Mouse (Mus musculus): ENCODE measurements at regions not wholly inside any gene's neighbourhood (a gene's known extent, or its start where the extent isn't known, plus 50 kb on each side); places are given as distances from the start of the nearest gene placed in this dataset.

DNA sequence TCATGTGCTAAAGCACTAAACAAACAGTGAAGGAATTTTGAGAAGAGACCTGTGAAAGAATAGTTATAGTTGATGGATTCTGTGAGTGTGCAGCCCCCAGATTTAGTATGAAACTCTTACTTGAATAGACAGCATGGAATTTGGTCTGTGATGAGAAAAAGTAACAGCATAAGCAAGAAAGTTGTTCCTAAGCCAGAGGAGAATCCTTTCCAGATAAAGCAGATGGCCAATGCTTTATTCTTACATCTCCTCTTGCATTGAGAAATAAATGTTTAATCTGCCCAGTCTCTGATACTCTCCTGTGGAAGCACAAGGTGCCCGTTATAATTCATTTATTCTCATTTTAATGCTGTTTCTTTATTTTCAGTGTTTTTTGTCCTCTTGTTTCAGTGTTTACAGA, 263.5 kb downstream of the Tecrl start:
- no peak overlapping the region for H3K4me2 ChIP-seq (replicated peaks)
- ATAC-seq: no peak
- no peaks in the 10 kb centered on the region for H3K27me3 ChIP-seq
- H3K27ac ChIP-seq: no peak overlapping the region
- no peak overlapping the region for H3K9ac ChIP-seq (replicated peaks)
- WGBS: 84% methylated on average over 1 of the region's 1 CpGs
- H3K4me3 ChIP-seq (replicated peaks): no peak overlapping the region
- no peaks in the 10 kb centered on the region for H3K36me3 ChIP-seq
- no peaks in the 10 kb centered on the region for H3K4me1 ChIP-seq (replicated peaks)
- H3K9me3 ChIP-seq: no peaks in the 10 kb centered on the region

DNA sequence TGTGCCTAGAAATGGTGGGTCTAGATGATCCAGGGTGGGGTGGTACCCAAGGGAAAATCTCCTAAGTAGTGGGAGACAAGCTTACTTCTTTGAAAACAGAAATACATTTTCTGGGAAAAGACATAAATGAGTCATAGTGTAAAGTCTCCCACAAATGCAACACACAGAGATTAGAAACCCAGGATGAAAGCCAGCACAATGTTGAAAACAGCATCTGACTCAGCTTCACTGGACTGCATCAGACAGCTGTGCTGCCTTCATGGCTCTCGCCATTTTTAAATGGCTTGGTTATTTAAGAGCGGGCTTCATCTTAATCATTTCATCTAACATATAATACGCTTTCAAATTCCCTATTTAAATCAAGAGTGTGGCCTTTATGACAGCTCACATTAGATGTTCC, 300.2 kb downstream of the Tecrl start:
- H3K27me3 ChIP-seq: no peaks in the 10 kb centered on the region
- H3K4me1 ChIP-seq (replicated peaks): no peaks in the 10 kb centered on the region
- no peaks in the 10 kb centered on the region for H3K9me3 ChIP-seq
- no peaks in the 10 kb centered on the region for H3K36me3 ChIP-seq
- no peak overlapping the region for H3K4me3 ChIP-seq (replicated peaks)
- 88% methylated on average over 3 of the region's 3 CpGs for WGBS
- no peak overlapping the region for H3K27ac ChIP-seq
- H3K9ac ChIP-seq (replicated peaks): no peak overlapping the region
- no peak overlapping the region for H3K4me2 ChIP-seq (replicated peaks)
- ATAC-seq: no peak

DNA sequence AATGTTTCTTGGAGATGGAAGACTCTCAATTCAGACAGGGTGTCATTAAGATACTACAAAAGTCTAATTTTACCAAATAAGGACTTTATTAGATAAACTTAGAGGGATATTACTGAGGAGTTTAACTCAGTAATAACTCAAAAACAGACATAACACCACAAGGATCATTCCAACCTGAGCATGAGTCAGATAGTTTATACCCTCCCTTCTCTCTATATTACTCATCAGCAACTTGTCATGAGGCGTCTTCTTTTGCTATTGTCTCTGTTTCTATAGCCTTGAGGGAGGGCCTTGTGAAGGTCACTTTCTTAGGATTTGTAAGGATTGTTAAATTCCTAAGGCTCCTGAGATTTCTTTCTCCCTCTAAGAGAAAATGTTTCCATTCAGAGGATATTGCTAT, 307.8 kb downstream of the Tecrl start:
- Histone ChIP-seq H3K27ac (no peak overlapping the region), H3K4me1 (replicated peaks) (no peaks in the 10 kb centered on the region), H3K9me3 (no peaks in the 10 kb centered on the region), H3K27me3 (no peaks in the 10 kb centered on the region), H3K9ac (replicated peaks) (no peak overlapping the region), H3K36me3 (no peaks in the 10 kb centered on the region), H3K4me3 (replicated peaks) (no peak overlapping the region), H3K4me2 (replicated peaks) (no peak overlapping the region)
- ATAC-seq: no peak
- WGBS: 81% methylated on average over 1 of the region's 1 CpGs

DNA sequence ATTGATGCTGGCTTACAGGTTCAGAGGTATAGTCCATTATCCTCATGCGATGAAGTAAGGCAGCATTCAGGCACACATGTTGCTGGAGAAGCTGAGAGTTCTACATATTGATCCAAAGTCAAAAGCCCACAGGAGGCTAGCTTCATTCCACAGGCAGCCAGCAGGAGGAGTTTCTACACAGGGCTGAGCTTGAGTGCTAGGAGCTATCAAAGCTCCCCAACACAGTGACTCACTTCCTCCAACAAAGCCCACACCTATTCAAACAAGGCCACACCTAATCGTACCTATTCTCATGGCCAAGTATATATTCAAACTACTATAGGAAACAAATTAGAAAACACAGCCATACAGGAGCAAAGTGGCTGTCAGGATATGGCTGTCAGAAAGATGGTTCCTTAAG, 325.3 kb downstream of the Tecrl start:
- no peaks in the 10 kb centered on the region for H3K4me1 ChIP-seq (replicated peaks)
- no peak overlapping the region for H3K4me2 ChIP-seq (replicated peaks)
- H3K27ac ChIP-seq: no peak overlapping the region
- no peak overlapping the region for H3K4me3 ChIP-seq (replicated peaks)
- WGBS: 91% methylated on average over 2 of the region's 2 CpGs
- H3K9ac ChIP-seq (replicated peaks): no peak overlapping the region
- no peaks in the 10 kb centered on the region for H3K36me3 ChIP-seq
- H3K9me3 ChIP-seq: no peaks in the 10 kb centered on the region
- no peak for ATAC-seq
- no peaks in the 10 kb centered on the region for H3K27me3 ChIP-seq

DNA sequence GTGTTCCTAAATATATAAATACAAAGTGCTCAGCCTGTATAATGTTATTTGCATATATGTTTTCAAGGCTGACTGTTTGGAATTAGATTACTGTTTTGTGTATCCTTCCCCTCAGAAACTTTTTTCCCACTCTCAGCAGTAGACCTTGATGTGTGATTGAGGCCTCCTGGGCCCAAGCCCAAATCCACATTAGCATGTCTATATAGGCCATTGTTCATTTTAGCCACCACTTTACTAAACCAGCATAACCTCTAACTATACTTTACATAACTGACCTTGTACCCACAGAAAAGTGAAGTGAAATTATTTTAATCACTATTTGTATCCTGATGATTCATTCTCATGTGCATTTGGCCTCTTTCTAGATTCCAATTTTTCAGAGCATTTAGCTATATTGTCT, 349.0 kb downstream of the Tecrl start:
- H3K4me3 ChIP-seq (replicated peaks): no peak overlapping the region
- no peak for ATAC-seq
- no peaks in the 10 kb centered on the region for H3K36me3 ChIP-seq
- no peaks in the 10 kb centered on the region for H3K4me1 ChIP-seq (replicated peaks)
- H3K27me3 ChIP-seq: no peaks in the 10 kb centered on the region
- no peak overlapping the region for H3K27ac ChIP-seq
- H3K4me2 ChIP-seq (replicated peaks): no peak overlapping the region
- no peaks in the 10 kb centered on the region for H3K9me3 ChIP-seq
- no peak overlapping the region for H3K9ac ChIP-seq (replicated peaks)

DNA sequence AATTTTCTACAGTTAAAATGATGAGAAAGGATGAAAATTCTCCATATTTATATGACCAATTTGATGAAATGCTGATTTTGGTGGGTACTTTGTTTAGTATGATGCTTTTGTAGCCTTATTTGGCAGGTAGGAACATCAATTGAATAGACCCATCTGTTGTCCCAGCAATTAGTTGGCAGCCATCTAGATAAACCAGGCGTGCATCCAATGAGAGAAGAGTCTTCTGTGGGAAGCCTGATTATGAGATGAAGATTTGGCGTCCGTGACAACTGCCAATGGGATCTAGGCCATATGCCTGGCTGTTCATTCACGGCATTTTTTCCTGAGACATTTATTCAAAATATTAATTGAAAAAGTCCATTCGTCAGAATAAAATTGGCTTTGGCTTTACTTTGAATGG, 365.9 kb downstream of the Tecrl start:
- no peak overlapping the region for H3K27ac ChIP-seq
- no peak overlapping the region for H3K4me2 ChIP-seq (replicated peaks)
- H3K4me3 ChIP-seq (replicated peaks): no peak overlapping the region
- 74% methylated on average over 5 of the region's 5 CpGs for WGBS
- ATAC-seq: peak; percentile 63; the same call in 1 of the 2 replicates
- H3K9ac ChIP-seq (replicated peaks): no peak overlapping the region
- no peaks in the 10 kb centered on the region for H3K36me3 ChIP-seq
- H3K27me3 ChIP-seq: no peaks in the 10 kb centered on the region
- H3K9me3 ChIP-seq: no peaks in the 10 kb centered on the region
- no peaks in the 10 kb centered on the region for H3K4me1 ChIP-seq (replicated peaks)

DNA sequence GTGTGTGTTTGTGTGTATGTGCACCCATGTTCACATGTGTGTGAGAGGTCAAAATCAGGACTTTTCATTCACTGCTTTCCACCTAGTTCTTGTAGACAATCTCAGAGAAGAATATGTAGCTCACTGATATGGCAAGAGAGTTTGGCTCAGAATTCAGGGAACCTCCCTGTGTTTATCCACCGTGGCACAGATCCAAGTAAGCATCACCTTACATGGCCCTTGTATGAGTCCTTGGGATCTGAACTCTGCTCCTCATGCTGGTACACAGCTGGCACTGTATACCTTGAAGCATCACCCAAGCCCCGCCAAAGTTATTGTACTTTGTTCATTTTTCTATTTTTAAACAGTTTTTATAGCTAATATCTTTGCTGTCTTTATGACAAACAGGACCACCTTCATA, 385.7 kb downstream of the Tecrl start:
- WGBS: 94% methylated on average over 2 of the region's 2 CpGs

DNA sequence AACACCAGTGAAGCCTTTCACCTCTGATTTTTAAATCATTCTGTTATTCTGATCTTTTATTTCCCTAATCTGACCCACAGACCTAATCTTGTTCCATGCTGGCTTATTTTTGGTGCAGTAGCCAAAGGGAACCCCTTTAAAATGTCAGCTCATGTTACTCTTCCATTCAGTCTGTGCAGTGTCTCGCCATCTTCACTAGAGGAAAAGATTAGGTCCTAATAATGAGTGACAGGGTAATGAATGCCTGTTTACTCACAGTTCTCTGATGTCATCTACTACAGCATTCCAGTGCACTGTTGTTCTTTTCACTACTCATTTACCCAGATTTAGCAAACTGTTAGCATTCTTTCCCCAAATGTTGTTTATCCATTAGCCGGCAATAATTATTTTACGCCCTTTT, 388.2 kb downstream of the Tecrl start:
- Histone ChIP-seq H3K27me3 (no peaks in the 10 kb centered on the region), H3K36me3 (no peaks in the 10 kb centered on the region), H3K4me2 (replicated peaks) (no peak overlapping the region), H3K9me3 (no peaks in the 10 kb centered on the region), H3K4me3 (replicated peaks) (no peak overlapping the region), H3K9ac (replicated peaks) (no peak overlapping the region), H3K4me1 (replicated peaks) (0 out of 2 replicates have a peak, but pooled peaks cover 9% of the 10 kb centered on the region), H3K27ac (no peak overlapping the region)
- WGBS: 28% methylated on average over 3 of the region's 3 CpGs
- ATAC-seq: peak; percentile 85

More for the DNA sequence above, 385.7 kb downstream of the Tecrl start:
- no peak overlapping the region for H3K9ac ChIP-seq (replicated peaks)
- H3K9me3 ChIP-seq: no peaks in the 10 kb centered on the region
- no peak for ATAC-seq
- 0 out of 2 replicates have a peak, but pooled peaks cover 7% of the 10 kb centered on the region for H3K4me1 ChIP-seq (replicated peaks)
- no peak overlapping the region for H3K4me2 ChIP-seq (replicated peaks)
- no peaks in the 10 kb centered on the region for H3K36me3 ChIP-seq
- H3K4me3 ChIP-seq (replicated peaks): no peak overlapping the region
- H3K27ac ChIP-seq: no peak overlapping the region
- no peaks in the 10 kb centered on the region for H3K27me3 ChIP-seq

DNA sequence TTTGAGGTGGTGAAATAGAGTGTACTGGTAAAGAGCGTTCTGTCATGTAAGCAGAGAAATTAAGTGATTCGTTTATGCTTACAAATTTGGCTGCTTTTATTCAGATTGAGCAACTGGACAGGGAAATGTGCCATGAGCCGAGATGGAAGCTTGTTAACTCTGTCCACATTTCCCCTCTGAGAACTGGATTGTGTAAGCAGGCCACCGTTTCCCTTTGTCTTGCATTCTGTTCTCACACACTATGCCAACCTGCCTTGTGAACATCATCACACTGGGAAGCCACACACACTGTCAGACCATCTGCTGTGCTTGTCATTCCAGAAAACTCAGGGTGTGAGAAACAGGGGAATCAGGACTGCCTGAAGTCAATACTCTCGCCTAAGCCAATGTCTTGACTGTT, 388.8 kb downstream of the Tecrl start:
- peak; percentile 92 for ATAC-seq
- H3K9me3 ChIP-seq: no peaks in the 10 kb centered on the region
- 0 out of 2 replicates have a peak, but pooled peaks cover 9% of the 10 kb centered on the region for H3K4me1 ChIP-seq (replicated peaks)
- H3K9ac ChIP-seq (replicated peaks): no peak overlapping the region
- 23% methylated on average over 5 of the region's 5 CpGs for WGBS
- no peaks in the 10 kb centered on the region for H3K36me3 ChIP-seq
- no peak overlapping the region for H3K27ac ChIP-seq
- H3K4me2 ChIP-seq (replicated peaks): no peak overlapping the region
- H3K27me3 ChIP-seq: no peaks in the 10 kb centered on the region
- no peak overlapping the region for H3K4me3 ChIP-seq (replicated peaks)

DNA sequence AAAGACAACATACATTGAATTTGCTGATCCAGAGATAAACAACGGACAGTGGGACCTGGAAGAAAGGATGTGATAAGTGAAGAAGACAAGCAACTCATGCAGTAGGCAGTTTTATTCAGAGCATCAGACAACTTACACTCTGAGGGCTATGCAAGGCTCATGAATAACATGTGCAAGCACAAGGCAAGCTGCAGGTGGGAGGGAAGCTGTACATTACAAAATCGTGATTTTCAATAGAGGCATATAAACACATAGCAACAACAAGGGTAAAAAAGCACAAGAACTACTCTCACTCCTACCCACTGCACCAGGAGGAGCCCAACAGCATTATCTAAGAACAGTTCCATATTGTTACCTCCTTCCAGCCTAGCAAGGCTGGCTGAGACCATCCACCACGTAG, 390.5 kb downstream of the Tecrl start:
- no peak overlapping the region for H3K27ac ChIP-seq
- H3K4me2 ChIP-seq (replicated peaks): no peak overlapping the region
- no peak overlapping the region for H3K4me3 ChIP-seq (replicated peaks)
- no peaks in the 10 kb centered on the region for H3K36me3 ChIP-seq
- H3K9me3 ChIP-seq: no peaks in the 10 kb centered on the region
- H3K27me3 ChIP-seq: no peaks in the 10 kb centered on the region
- no peak for ATAC-seq
- 66% methylated on average over 3 of the region's 3 CpGs for WGBS
- 0 out of 2 replicates have a peak, but pooled peaks cover 9% of the 10 kb centered on the region for H3K4me1 ChIP-seq (replicated peaks)
- no peak overlapping the region for H3K9ac ChIP-seq (replicated peaks)

DNA sequence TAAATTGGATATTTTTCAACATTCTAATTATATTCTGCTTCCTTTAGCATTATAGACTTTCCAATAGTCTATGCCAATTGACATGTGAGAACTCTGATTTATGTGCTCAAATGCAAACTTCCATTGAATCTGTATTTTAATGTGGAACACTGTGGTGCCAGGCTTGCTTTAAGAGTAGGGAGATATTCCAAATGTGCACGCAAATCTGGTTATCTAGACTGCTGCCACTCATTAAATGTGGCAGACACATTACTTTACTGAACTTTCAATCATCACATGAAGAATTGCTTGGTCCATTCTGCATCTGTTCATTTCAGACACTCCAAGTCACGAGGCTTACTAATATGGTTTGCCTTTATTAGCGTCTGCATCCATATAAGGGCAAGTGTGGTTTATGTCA, 399.0 kb downstream of the Tecrl start:
- no peak for ATAC-seq
- WGBS: 89% methylated on average over 3 of the region's 3 CpGs

DNA sequence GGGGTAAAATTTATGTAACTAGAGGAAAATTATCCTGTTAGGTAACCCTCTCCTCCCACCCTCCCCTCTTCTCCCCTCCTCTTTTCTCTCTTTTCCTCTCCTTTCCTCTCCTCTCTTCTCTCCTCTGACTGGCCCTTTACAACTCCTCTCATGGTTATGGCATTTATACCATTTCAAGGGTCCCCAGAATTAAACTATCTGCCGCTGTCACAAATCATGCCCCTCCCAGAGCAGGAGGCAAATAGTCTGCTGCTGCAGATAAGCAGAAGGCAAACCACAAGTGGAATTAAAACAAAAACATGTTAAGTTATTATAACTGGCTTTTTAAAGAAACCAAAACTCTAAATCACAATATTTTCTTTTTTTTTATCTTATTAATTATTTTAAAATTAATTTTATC, 407.9 kb downstream of the Tecrl start:
- Histone ChIP-seq H3K4me3 (replicated peaks) (no peak overlapping the region), H3K27ac (no peak overlapping the region), H3K27me3 (no peaks in the 10 kb centered on the region), H3K4me2 (replicated peaks) (no peak overlapping the region), H3K9ac (replicated peaks) (no peak overlapping the region), H3K9me3 (no peaks in the 10 kb centered on the region), H3K36me3 (no peaks in the 10 kb centered on the region), H3K4me1 (replicated peaks) (no peaks in the 10 kb centered on the region)
- 88% methylated on average over 1 of the region's 1 CpGs for WGBS
- no peak for ATAC-seq

More for the DNA sequence above, 399.0 kb downstream of the Tecrl start:
- no peak overlapping the region for H3K9ac ChIP-seq (replicated peaks)
- no peak overlapping the region for H3K4me3 ChIP-seq (replicated peaks)
- H3K9me3 ChIP-seq: no peaks in the 10 kb centered on the region
- H3K36me3 ChIP-seq: no peaks in the 10 kb centered on the region
- H3K27ac ChIP-seq: no peak overlapping the region
- no peak overlapping the region for H3K4me2 ChIP-seq (replicated peaks)
- no peaks in the 10 kb centered on the region for H3K4me1 ChIP-seq (replicated peaks)
- H3K27me3 ChIP-seq: no peaks in the 10 kb centered on the region

DNA sequence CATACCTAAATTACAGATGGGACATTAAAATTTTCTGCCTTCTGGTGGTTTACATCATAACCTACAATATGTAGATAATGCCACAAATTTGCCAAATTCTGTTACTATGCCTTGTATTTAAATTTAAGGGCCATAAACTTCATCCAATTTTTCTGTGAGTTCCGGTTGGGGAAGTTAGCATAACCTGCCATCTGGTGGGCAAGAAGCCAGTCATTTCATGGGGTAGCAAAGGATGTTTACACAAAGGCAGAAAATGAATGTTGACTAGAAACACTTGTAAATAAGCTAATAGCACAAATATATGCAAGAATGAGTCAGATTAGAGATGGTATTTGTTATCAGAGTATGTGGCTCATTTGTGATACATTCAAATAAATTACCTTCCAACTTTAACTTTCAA, 415.2 kb downstream of the Tecrl start:
- ATAC-seq: no peak
- WGBS: 87% methylated on average over 1 of the region's 1 CpGs
- no peak overlapping the region for H3K9ac ChIP-seq (replicated peaks)
- H3K9me3 ChIP-seq: no peaks in the 10 kb centered on the region
- no peak overlapping the region for H3K4me2 ChIP-seq (replicated peaks)
- H3K4me3 ChIP-seq (replicated peaks): no peak overlapping the region
- H3K27ac ChIP-seq: no peak overlapping the region
- no peaks in the 10 kb centered on the region for H3K27me3 ChIP-seq
- H3K4me1 ChIP-seq (replicated peaks): no peaks in the 10 kb centered on the region
- no peaks in the 10 kb centered on the region for H3K36me3 ChIP-seq

All from midbrain, embryonic 13.5 days (tissue).